Mouse (Mus musculus): ENCODE measurements at regions not wholly inside any gene's neighbourhood (a gene's known extent, or its start where the extent isn't known, plus 50 kb on each side); places are given as distances from the start of the nearest gene placed in this dataset.

DNA sequence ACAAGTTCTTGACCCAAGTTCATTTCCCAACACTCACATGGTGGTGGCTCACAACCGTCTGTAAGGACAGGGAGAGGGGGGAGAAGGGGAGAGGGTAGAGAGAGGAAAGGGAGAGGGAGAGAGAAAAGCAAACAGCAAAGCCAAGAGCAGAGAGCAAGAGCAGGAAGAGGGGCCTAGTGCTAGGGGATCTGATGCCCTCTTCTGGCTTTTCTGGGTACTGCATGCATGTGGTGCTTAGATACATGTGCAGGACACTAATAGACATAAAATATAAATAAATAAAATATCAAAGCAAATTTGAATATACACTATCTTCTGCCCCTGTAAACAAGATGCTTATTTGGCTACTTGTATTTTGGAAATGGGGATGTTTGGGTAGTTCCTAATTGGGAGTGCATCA, 91.2 kb downstream of the Rnf138rt1 start:
- Histone ChIP-seq H3K27ac (ENCODE audit: insufficient read depth, low read length) (no peak overlapping the region), H3K4me3 (ENCODE audit: insufficient read depth, low read length) (no peak overlapping the region), H3K4me1 (ENCODE audit: control insufficient read depth, insufficient read depth, low read length) (no peaks in the 10 kb centered on the region)
- no peak for TF ChIP-seq POLR2A (IDR thresholded peaks at IDR 0.05; ENCODE audit: low read depth, low read length)
- 0 out of 2 replicates have a peak, but pooled peaks have one; percentile 18 for TF ChIP-seq CTCF (IDR thresholded peaks at IDR 0.05; ENCODE audit: borderline replicate concordance, insufficient read depth, low read length)
